Mouse (Mus musculus) kidney, adult 18-20 months (tissue): ENCODE results near the gene Tubgcp6.

ENCODE experiments used
- DNase-seq: peaks from one replicate; pipeline ENCODE4 v3.0.0; 2021

Tubgcp6 gene

GRCm38 (mm10) chr15:89141443-89141842, 18.5 kb upstream of the Tubgcp6 start:
- no peak for DNase-seq

- peak; percentile 54 for DNase-seq
Observed at GRCm38 (mm10) chr15:89140659-89141252, 17.8 kb upstream of the Tubgcp6 start, which contains the start of gene Mapk12. Mapk12 (minus strand) TSS chr15:89140703.

- DNase-seq: peak; percentile 58
Observed at GRCm38 (mm10) chr15:89140048-89140658, 17.2 kb upstream of the Tubgcp6 start.

- DNase-seq: no peak
Observed at GRCm38 (mm10) chr15:89138531-89138930, 15.6 kb upstream of the Tubgcp6 start.

GRCm38 (mm10) chr15:89138046-89138405, 15.1 kb upstream of the Tubgcp6 start:
- DNase-seq: no peak

GRCm38 (mm10) chr15:89137378-89138045, 14.6 kb upstream of the Tubgcp6 start:
- DNase-seq: no peak

- no peak for DNase-seq
Observed at GRCm38 (mm10) chr15:89136461-89137155, 13.7 kb upstream of the Tubgcp6 start.

- no peak for DNase-seq
Observed at GRCm38 (mm10) chr15:89131316-89131715, 8.4 kb upstream of the Tubgcp6 start.

- no peak for DNase-seq
Observed at GRCm38 (mm10) chr15:89130245-89130644, 7.3 kb upstream of the Tubgcp6 start.

- DNase-seq: peak; percentile 94
Observed at GRCm38 (mm10) chr15:89128382-89129350, 5.8 kb upstream of the Tubgcp6 start, which contains the start of gene Hdac10. Hdac10 (minus strand) TSS chr15:89128700.

- DNase-seq: no peak
Observed at GRCm38 (mm10) chr15:89127364-89127940, 4.5 kb upstream of the Tubgcp6 start.

GRCm38 (mm10) chr15:89126622-89127021, 3.7 kb upstream of the Tubgcp6 start:
- no peak for DNase-seq

GRCm38 (mm10) chr15:89125351-89125750, 2.4 kb upstream of the Tubgcp6 start:
- DNase-seq: no peak

- DNase-seq: no peak
Observed at GRCm38 (mm10) chr15:89124312-89124711, 1.4 kb upstream of the Tubgcp6 start.

GRCm38 (mm10) chr15:89123595-89123994, 683 bp upstream of the Tubgcp6 start:
- DNase-seq: no peak

- DNase-seq: no peak
Observed at GRCm38 (mm10) chr15:89118007-89118406, 4.9 kb downstream of the Tubgcp6 start.

GRCm38 (mm10) chr15:89110147-89110546, 12.8 kb downstream of the Tubgcp6 start:
- DNase-seq: no peak

GRCm38 (mm10) chr15:89106976-89107375, 15.9 kb downstream of the Tubgcp6 start:
- no peak for DNase-seq

- no peak for DNase-seq
Observed at GRCm38 (mm10) chr15:89106073-89106472, 16.8 kb downstream of the Tubgcp6 start.

- DNase-seq: no peak
Observed at GRCm38 (mm10) chr15:89104425-89104824, 18.5 kb downstream of the Tubgcp6 start.

GRCm38 (mm10) chr15:89103921-89104320, 19.0 kb downstream of the Tubgcp6 start:
- DNase-seq: no peak

- DNase-seq: no peak
Observed at GRCm38 (mm10) chr15:89102646-89103045, 20.3 kb downstream of the Tubgcp6 start.
